Mouse (Mus musculus) monocyte, adult 5-6 weeks (primary cell): ENCODE results near the gene Cldn1. TPM values are rescaled to one million over a fixed set of nuclear protein-coding genes. Genes with fewer than 3 reads are reported as not detected.

ENCODE experiments used
- ATAC-seq: fragments of 153-309, 156-312 bp; replicated peaks from 2 replicates; pipeline ENCODE4 v1.8.0; 2017; ENCODE audit warnings: mild to moderate bottlenecking; ENCODE audit not compliant: low TSS enrichment, insufficient number of reproducible peaks, severe bottlenecking, poor library complexity, low FRiP score
- total RNA-seq: library from RNA; stranded (forward); fragments of 200-1000, 200-491, 200-594 nt; gene quantifications from 3 replicates; pipeline ENCODE4 v1.2.3, GENCODE M21; 2017

Cldn1 gene
- total RNA-seq, 1 experiment from 2014 or later: not detected

DNA sequence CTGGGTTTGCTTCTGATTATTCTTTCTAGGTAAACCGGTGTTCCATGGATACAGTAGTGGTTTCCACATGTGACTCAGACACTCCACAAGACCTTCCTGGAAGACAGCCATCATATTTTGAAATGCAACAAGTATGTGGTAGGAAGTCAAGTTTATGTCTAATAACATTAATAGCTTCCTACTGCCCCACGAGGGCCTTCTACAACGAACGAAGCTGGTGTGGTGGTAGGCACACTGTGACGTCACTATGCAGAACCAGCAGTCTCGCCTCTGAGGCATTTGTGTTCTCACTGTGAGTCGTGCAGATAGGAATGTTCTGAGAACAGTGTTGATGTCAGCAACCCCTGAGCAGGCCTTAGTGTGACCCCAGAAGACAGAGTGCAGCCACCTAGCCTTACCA, 55.4 kb downstream of the Cldn1 start:
- no peak for ATAC-seq

DNA sequence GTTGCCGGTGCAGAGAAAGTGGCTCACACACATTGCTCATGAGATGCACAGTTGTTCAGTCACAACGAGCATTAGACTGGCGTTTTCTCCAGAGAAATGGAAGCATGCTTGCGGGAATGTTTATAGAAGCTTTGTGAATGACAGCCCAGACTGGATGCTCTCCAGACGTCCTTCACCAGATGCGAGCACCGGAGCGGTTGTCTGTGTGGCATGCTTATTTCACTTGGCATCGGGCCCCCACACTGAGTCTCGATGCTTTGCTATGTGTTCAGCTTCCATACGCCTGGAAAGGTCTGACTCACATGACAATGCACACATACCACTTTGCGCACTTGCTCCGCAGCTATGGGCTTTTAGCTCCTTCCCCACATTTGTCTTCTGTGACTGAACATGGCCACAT, 56.8 kb downstream of the Cldn1 start:
- ATAC-seq: no peak

DNA sequence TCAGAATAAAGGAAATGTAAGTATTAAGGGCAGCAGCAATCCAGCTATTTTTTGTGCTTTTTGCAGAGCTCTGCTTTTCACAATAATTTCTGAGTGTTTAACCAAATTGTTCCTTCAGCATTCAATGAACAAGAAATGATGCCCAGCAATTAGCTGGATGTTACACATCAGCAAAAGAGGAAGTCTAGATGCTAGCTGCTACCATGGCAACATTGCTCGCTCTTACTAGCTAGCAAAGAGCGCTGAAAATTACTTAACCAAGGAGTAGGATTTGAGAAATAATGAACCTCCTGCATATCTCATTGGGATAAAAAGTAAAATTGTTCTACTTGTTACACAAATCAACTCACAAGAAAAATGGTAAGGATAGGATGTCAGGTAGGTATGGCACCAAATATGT, 62.2 kb downstream of the Cldn1 start:
- ATAC-seq: no peak

Other genes with a start within 250 kb of the Cldn1 start
- gene Cldn16, start 91.3 kb upstream of the Cldn1 start, total RNA-seq: not detected in 3 replicates
- gene Tmem207, start 154.9 kb upstream of the Cldn1 start, total RNA-seq: 0.32 TPM in 1 of 3 replicates, not detected in the others
- 12.2 to 21.3 TPM (median 17.6 TPM) in 3 replicates for gene Il1rap, start 209.9 kb upstream of the Cldn1 start, total RNA-seq